Mouse (Mus musculus): Measurements from ENCODE around the gene Pacsin2.

Gene Pacsin2

DNA sequence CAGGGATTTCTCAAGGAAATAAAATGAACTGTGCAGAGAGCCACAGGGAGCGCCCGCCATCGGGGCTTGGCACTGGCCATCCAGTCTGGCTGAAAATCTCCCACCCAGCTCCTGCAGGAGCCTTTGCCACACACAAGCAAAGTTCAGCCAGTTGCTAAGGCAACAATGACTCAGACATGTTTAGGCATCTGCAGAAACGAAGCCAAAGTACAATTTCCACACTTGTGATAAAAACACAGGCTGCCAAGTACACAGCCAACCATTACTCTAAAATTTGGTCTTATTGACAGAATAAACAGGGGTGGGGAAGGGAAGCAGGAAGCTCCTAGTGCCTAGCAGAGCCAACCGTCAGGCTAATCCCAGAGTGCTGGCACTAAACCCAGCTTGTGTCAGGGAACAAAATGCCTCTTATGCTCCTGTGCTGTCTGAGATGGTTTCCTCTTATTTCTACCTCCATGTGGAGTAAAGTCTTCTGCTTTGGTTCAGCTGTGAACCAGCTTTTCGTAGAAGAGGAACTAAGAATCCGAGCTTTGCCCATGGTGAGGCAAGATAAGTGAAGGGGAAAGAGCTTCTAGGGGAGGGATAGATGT is 12.7 kb downstream of the Pacsin2 start:
- DNase-seq (ENCODE audit: low read depth, low spot score): no peak

DNA sequence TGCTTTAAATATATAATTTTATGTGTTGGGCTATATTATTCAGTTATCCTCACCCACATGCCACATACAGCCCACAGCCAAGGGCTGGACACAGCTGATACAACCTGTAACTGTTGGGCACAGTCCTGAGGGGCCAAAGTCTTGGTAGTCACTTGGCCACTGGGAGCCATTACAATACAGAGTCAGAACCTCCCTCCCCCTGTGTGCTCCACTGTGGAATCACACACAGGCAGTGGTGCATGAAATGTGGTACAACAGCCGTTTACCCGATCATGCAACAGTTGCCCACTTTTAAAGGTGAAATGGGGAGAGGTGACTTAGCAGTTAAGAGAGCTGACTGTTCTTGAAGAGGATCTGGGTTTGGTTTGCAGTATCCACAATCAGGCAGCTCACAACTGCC is 14.4 kb downstream of the Pacsin2 start:
- no peak for DNase-seq (ENCODE audit: low read depth, low spot score)

DNA sequence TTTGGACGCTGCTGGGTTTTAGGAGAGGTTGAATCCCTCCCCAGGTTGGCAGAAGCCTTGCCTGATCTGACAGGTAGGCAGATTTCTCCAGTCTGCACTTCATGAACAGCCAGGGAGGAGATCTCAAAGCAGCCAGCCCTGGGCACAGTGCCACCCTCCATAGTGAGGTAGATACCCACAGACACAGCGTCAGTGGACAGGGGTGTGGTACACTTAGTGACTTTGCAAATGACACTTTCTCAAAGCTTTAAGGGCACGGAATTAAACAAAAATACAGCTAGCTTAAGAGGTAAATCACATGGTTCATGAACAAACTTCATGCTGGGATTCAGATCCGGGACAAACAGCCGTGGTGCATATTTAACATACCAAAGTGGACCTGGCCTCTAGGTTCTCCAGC is 15.8 kb downstream of the Pacsin2 start:
- DNase-seq (ENCODE audit: low read depth, low spot score): no peak

DNA sequence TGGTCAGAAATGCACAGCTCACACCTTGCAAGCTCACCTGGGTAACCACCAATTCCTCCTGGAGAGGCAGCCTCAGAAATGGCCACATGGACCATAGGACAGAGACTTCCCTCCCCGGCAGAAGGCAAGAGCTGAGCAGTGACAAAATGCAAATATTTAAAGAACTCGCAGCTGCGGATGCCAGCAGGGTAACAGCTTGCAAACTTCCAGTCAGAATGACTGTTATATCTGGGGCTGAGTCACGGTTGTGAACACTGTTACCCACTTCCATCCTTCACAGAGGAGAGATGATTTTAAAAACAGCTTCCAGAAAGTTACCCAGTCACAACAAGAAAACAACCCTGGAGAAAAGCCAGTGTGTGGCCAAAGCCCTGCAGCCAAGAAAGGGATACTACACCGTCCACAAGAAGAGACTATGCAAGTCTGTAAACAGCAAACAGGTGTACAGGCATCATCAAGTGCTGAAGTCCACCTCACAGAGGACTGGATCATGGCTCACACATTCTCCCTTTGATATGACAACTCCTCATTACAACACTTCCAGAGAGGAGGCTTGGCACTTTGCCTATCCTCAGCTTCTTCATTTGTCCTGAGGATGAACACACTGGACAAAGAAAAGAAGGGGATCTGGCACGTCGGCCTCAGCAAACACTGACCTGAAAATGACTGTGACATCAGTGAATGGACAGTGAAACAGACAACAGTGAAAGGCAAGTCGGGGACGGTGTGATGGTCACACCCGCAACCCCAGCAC is 16.4 kb downstream of the Pacsin2 start:
- no peak for DNase-seq (ENCODE audit: low read depth, low spot score)

DNA sequence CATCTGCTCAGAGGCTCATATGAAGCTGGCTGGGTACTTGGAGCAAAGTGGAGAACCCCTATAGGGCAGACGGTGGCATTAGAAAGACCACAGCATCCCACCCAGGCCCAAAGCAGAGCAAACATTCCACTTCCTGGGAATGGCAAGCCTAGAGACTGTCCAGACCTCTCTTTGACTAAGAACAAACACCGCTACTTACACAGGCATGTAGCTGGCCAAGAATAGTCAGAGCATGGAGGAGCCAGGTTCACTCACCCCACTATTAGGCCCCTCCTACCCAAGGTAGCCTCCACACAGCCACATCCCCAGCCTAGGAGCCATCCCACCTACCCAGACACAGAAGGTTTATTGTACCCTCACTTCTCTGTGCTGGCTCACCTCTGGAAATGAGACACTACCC is 18.5 kb downstream of the Pacsin2 start:
- DNase-seq (ENCODE audit: low read depth, low spot score): no peak

DNA sequence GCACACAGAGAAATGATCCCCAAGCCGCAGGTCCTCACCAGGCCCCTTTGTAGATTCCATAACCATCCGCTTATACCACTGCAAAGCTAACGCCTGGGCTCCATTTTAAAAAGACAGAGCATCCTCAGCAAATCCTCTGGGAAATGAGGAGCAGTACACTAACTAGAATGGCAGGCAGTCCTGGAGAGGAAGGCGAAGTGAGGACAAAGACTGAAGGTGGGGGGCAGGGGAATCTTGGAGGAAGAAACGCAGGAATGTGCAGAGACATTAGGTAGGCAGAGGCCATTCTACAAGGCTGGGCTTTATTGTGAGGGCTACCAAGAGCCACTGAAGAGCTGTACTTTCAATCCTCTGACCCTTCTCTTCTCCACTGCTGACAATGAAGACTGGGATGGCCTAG is 19.0 kb downstream of the Pacsin2 start:
- DNase-seq (ENCODE audit: low read depth, low spot score): no peak

DNA sequence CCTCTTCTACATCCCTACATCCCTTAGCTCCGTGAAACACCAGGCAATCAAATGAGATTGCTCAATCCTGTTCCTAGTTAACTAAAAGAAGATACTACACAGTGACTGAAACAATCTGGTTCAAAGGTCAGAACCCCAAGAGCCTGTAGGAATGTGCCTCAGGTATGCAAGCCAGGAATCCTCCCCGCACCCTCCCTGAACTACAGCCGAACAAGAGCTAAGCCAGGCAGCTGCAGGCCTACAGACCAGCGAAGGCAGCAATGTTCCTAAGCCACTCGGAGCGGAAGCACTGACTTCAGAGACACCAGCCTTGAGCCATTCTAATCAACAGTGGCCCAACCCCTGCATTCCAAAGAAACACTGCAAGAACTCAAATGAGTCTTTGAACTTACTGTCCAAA is 20.0 kb downstream of the Pacsin2 start:
- no peak for DNase-seq (ENCODE audit: low read depth, low spot score)

DNA sequence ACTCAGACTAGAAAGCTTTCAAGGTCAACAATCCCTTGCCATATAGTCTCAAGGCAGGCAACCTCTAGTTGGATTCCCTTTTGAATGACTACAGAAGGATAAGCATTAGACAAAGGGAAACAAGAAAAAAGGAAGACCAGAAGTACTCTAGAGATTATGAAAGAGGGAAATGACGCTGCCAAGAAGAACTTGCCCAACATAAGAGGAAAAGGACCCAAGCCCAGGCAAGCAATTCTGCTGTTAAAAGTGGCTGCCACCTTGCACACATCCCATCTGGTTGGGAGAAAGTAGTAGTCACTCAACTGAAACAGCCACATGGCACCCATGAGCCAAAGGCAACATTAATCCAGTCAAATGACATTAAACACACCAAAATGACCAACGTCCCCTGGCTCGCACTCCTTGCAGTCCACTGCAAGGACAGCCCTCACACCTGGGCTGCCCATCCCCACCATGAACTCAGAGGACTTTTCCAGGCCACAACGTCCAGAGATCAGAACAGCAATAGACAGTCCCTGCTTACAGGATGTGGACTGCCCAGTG is 21.8 kb downstream of the Pacsin2 start:
- DNase-seq (ENCODE audit: low read depth, low spot score): no peak

DNA sequence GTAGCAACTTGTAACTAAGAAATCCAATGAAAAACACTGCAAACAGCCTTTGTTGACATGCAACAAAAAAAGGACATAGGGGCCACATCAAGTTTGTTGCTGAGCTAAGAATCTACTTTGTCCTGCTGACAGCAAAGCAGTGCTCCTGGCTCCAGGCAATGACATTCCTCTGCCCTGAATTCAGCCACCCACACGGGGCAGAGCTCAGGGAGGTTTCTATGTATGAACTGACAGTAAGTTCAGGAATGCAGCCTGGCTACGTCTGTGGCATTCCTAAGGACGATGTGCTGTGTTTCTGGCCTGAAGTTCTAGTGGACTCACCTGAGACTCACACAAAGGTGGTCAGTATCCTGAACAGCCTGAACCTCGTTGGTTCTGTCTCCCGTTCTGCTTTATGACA is 23.7 kb downstream of the Pacsin2 start:
- no peak for DNase-seq (ENCODE audit: low read depth, low spot score)

DNA sequence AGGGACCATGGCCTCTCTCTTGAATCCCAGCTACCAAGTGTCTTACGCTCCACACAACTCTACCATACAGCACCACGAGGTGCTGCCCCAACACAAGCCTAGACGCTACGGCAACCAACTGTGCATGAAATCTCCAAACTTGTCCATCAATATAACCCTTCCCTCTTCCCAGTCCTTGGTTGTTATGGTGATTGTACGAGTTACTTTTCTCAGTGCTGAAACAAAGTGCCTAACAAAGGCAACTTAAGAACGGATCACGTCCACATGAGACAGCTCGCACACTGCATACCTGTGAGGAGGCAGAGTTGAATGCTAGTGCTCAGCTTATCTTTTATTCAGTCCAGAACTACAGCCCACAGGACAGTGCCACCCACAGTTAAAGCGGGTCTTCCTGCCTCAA is 27.9 kb downstream of the Pacsin2 start:
- DNase-seq (ENCODE audit: low read depth, low spot score): no peak

DNA sequence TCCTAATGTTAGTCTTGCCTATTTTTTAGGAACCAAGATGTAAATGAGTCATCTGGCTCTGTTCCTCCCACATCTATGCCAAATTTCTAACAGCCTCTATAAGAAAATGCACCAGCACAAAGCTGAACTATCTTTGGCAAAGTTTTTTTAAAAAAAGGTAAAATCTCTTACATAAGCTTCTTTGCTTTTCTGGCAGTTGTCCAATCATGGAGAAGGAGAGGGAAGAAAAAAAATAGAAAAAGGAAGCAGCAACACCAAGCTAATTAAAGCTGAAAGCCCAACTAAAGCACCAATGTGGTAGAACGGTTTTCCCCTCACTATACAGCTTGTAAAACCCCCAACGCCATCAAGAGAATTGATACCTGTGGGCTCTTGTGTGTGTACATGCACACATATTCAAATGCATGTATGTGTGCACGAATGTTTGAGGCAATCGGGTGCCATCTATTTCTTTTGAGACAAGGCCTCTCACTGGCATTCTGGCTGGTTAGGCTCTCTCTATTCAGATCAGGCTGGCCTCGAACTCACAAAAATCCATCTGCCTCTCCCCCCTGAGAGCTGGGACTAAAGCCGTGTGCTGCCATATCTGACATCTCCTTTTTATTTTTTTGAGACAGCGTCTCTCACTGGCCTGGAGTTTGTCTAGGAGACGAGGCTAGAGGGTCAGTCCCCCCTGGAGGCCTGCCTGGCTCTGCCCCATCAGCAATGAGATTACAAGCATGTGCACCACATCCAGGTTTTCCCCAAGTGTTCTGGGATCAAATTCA is 28.9 kb downstream of the Pacsin2 start:
- DNase-seq (ENCODE audit: low read depth, low spot score): no peak

DNA sequence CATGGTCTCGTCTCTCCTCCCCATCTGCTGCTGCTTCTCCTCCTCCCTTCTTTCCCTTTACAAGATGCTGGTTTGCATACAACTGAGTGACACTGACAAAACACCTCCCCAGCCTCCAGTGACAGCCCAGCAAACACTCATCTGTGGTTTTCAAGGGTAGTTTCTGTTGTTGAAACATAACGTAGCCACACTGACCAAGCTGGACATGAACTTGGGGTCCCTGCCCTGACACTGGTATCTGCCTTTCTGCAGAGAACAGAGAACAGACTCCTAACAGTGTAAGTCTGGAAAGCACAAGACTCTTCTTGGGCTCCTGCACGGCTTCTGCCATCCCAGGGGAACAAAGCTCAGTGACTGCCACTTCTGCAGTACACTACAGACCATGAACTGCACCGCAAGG is 29.7 kb downstream of the Pacsin2 start:
- no peak for DNase-seq (ENCODE audit: low read depth, low spot score)

DNA sequence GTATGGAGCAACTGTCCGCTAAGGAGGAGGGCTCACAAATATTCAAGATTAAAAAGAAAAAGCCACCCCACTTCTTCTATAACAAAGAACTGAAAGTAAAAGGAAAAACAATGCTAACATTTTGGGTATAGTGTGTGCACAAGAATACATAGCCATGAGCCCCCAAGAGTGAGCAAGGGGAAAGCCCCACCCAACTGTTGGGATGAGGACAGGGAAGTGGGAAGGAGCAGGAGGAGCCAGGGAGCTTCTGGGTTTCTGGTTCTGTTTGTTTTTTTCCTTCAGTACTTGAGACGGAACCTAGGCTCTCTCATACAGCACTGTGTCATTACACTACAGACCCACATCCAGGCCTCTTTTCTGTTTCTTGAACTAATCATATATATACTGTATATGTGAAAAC is 31.1 kb downstream of the Pacsin2 start:
- no peak for DNase-seq (ENCODE audit: low read depth, low spot score)

DNA sequence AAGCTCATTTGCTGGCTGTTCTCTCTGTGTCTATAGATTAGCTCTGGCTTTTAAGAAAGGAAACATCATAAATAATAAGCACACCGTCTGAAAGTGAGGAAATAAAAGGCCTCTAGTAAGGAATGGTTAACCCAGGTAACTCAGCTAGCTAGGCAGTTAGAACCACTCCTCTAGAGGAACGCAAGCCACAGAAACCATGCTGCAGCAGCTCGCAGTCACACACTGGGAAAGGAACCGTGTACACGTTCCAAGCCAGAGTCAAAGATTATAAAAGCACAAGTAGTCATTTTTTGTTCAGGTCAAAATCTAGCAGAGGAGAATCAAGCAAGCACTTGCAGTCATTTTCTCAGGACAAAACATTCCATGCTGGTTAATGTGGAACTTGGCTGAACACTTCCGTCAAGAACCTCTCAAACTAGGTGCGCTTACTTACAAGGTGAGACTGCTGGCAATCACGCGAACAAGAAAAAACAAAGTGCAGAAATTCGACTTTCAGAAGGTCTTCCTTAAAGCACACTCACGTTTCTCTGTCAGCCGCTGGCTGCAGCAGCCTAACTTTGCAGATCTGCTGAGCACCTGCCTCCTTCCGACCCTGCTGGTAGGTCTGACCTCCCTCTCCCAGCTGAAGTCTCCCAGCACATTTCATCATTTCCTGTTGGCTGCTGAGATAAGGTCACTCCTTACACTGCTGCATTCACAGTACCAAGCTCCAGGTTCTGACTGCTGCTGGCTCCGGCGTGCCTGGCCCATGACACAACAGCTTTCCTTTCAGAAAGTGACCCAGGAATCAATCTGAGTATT is 32.0 kb downstream of the Pacsin2 start:
- DNase-seq (ENCODE audit: low read depth, low spot score): peak; percentile 42

DNA sequence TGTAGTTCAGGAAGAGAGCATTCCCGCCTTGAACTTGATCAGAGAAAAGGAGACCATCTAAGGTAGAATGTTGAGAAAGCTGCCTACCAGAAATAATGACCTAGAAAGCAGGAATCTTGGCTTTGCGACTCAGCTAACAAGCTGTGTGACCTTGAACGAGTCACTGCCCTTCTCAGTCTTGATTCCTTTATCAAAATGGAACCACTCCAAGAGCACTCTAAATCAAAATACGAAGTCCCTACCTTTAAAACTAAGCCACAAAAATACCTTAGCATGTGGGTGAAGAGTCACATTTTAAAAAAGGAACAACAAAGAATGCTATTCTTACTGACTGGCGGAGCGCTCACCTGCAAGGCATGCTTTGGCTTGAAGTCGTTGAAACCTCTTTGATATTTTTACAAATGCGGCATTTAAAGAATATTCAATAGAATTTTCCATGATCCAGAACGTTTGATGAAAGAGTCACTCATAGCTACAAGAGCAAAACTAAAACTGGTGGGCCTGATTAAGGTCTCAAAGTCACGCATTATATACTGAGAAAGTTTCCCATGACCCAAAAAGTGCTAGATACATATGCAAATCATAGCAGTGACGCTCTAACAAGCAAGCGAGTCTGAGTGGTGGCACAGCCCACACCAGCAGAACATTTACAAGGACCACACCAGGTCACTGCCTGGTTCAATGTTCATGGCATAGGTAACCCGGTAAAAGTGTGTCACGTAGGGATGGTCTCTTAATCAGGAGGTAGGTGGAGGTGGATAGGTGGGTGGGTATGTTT is 33.2 kb downstream of the Pacsin2 start:
- DNase-seq (ENCODE audit: low read depth, low spot score): no peak

DNA sequence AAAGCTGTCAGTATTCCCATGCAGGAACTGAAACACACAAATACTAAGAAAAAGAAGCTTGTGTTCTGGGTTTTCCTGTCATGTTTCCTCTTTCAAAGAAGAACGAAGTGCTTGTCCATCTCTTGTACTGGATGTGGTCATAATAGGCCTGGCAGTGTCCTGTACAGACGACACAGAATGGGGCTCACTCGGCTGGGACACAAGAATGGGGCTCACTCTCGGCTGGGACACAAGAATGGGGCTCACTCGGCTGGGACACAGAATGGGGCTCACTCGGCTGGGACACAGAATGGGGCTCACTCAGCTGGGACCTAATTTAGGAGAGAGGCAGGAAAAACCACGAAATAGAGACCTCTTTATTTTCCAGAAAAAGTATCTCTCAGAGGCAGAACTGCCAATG is 34.0 kb downstream of the Pacsin2 start:
- no peak for DNase-seq (ENCODE audit: low read depth, low spot score)

DNA sequence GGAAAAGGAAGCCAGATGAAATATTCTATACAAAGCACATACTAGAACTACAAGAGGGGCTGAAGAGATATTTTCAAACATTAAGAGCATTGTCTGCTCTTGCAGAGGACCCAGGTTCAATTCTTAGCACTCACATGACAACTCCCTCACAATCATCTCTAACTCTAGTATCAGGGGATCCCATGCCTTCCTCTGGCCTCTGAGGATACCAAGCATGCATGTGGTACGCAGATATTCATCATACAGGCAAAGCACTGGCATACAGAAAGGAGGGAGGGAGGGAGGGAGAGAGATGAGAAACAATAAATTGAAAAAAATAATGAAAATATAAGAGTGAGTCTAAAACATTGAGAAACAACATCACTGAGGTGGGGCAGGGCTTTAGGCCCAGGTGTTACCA is 35.8 kb downstream of the Pacsin2 start:
- DNase-seq (ENCODE audit: low read depth, low spot score): no peak

DNA sequence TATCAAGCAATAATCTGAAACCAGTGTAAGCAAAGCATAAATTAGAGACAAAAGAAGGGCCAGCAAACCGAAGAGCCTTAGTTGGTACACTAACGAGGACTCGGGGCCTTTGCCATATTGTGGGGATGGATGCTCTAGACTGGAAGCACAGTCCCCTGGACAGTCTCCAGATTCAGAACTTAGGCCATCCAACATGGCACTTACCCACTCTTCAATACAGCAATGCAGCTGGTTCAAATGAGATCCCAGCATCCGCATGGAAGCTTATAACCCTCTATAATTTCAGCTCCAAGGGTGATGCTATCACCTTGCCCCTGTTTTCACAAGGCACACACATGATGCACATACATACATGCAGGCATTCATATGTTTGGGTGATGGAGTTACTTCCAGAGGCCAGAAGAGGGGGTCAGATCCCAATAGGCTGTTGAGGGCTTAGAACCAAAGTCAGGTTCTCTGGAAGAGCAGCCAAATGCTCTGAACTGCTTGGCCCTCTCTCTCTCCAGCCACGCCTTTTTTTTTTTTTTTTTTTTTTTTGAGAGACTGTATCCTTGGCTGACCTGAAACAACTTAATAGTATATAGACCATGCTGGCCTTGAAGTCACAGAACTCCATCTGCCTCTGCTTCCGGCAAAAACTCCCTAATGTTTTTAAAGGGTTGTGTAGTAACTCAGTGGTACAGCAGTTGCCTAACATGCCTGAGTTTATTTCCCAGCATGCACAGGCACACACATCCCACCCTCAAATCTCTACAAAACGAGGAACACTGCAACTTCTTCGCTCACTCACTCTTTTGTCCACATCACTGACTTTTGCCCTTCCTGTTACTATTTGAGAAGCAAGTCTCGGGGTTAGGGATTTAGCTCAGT is 36.9 kb downstream of the Pacsin2 start:
- no peak for DNase-seq (ENCODE audit: low read depth, low spot score)

DNA sequence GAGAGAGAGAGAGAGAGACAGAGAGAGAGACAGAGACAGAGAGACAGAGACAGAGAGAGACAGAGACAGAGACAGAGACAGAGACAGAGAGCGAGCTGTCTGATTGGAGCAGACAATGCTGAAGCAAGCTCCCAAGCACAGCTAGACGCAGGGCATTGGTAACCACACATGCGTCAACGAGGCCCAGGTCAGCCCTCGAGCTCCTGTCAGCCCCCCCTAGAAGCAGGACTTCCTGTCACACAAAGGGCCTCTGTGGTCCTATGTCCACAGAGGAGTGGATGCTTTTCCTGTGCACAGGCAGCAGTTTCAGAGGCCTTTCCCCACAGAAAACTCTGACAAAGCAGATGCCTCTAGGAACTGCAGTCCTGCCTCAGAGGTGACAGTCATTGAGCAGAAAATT is 38.6 kb downstream of the Pacsin2 start:
- no peak for DNase-seq (ENCODE audit: low read depth, low spot score)

DNA sequence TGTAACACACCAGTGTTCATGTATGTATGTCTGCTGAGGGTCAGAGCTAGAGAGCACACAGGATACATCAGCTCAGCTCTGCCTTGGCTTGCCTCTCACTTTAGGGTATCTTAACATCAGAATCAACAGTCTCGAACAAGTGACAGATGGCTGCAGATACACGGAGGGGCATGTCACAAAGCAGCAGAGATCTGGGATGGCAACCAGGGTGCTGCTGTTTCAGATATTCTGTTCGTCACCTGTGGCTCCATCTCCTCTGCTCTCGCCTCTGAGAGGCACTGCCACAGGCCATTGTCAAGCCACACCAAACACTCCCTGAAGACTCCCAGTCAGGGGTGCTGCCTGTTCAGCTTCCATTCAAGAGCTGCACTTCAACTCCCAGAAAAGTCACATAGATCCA is 39.1 kb downstream of the Pacsin2 start:
- no peak for DNase-seq (ENCODE audit: low read depth, low spot score)
